Mouse (Mus musculus) lung, adult 2 months (tissue): ENCODE measurements around the gene Trat1. TPM values are rescaled to one million over a fixed set of nuclear protein-coding genes. Genes with fewer than 3 reads are reported as not detected.

Source experiments
- DNase-seq: peaks from one replicate; pipeline ENCODE4 v3.0.0; 2022
- H3K4me1 ChIP-seq: fragments of 200-500 bp; 2 replicates; pipeline ENCODE4 v1.6.1; 2011; ENCODE audit warnings: low read length; ENCODE audit not compliant: control insufficient read depth, insufficient read depth
- H3K4me3 ChIP-seq: fragments of 200-500 bp; replicated peaks from 2 replicates; pipeline ENCODE3; 2011; ENCODE audit warnings: low read depth, mild to moderate bottlenecking, control low read depth, low read length; ENCODE audit errors: extremely low read depth
- CTCF ChIP-seq: fragments of 200-500 bp; IDR thresholded peaks from 2 replicates; pipeline ENCODE4 v1.5.1; 2011; ENCODE audit warnings: mild to moderate bottlenecking, low read length, control low read depth; ENCODE audit not compliant: insufficient read depth
- POLR2A ChIP-seq: fragments of 200-500 bp; IDR thresholded peaks from 2 replicates; pipeline ENCODE4 v1.6.1; 2011; ENCODE audit warnings: low read depth, mild to moderate bottlenecking, control low read depth, low read length, borderline replicate concordance; ENCODE audit errors: extremely low read depth
- WGBS: fragments of 180-500 bp; shearing (Covaris S2); methylation state at CpG from one replicate; pipeline ENCODE4 v1.1.7; 2018; 5-methylcytosine and 5-hydroxymethylcytosine counted together
- polyA plus RNA-seq: library from polyadenylated mRNA; depleted of rRNA; stranded (reverse); fragments of >200 nt; gene quantifications from 2 replicates; pipeline ENCODE4 v1.2.3, GENCODE M21; 2012; rRNA removed

Gene Trat1
- polyA plus RNA-seq: 0.11 and 0.30 TPM in 2 replicates

- 51% methylated on average over 3 of the region's 3 CpGs for WGBS
- no peak within 1 kb of the TSS for H3K4me3 ChIP-seq
- DNase-seq: no peak
- H3K4me1 ChIP-seq: no peaks in the 10 kb centered on the region
- TF ChIP-seq POLR2A (no peak), CTCF (no peak)
Measured at GRCm38 (mm10) chr16:48771971-48772445, at the start of gene Trat1. Gene Trat1 (minus strand): TSS chr16:48772021.

- no peak for DNase-seq
- WGBS: 86% methylated on average over 6 of the region's 6 CpGs
- Histone ChIP-seq H3K4me3 (no peak overlapping the region), H3K4me1 (no peaks in the 10 kb centered on the region)
- no peak for TF ChIP-seq CTCF
- TF ChIP-seq POLR2A: no peak
Measured at GRCm38 (mm10) chr16:48818524-48818923, 46.7 kb upstream of the Trat1 start.

- H3K4me3 ChIP-seq: no peak within 1 kb of the TSS
- no peak for TF ChIP-seq POLR2A
- no peak for TF ChIP-seq CTCF
- WGBS: 91% methylated on average over 2 of the region's 2 CpGs
- no peak for DNase-seq
- no peaks in the 10 kb centered on the region for H3K4me1 ChIP-seq
Measured at GRCm38 (mm10) chr16:48816695-48817094, 44.9 kb upstream of the Trat1 start, which contains the start of gene Retnlb. Gene Retnlb (plus strand): TSS chr16:48816856.

GRCm38 (mm10) chr16:48811881-48812436 lies 40.1 kb upstream of the Trat1 start:
- Histone ChIP-seq H3K4me3 (no peak overlapping the region), H3K4me1 (no peaks in the 10 kb centered on the region)
- no peak for DNase-seq
- WGBS: 30% methylated on average over 7 of the region's 7 CpGs
- no peak for TF ChIP-seq POLR2A
- TF ChIP-seq CTCF: no peak

GRCm38 (mm10) chr16:48809374-48809773 lies 37.6 kb upstream of the Trat1 start:
- no peak overlapping the region for H3K4me3 ChIP-seq
- no peak for DNase-seq
- 46% methylated on average over 2 of the region's 2 CpGs for WGBS
- H3K4me1 ChIP-seq: no peaks in the 10 kb centered on the region
- TF ChIP-seq POLR2A: no peak

- H3K4me3 ChIP-seq: no peak overlapping the region
- whole genome bisulfite sequencing: 77% methylated on average over 1 of the region's 1 CpGs
- no peaks in the 10 kb centered on the region for H3K4me1 ChIP-seq
- no peak for DNase-seq
- TF ChIP-seq POLR2A (no peak), CTCF (no peak)
Measured at GRCm38 (mm10) chr16:48806521-48806920, 34.7 kb upstream of the Trat1 start.

GRCm38 (mm10) chr16:48805412-48805811 lies 33.6 kb upstream of the Trat1 start:
- Histone ChIP-seq H3K4me3 (no peak overlapping the region), H3K4me1 (no peaks in the 10 kb centered on the region)
- no peak for TF ChIP-seq CTCF
- TF ChIP-seq POLR2A: no peak
- no peak for DNase-seq
- 65% methylated on average over 1 of the region's 1 CpGs for WGBS

- TF ChIP-seq POLR2A (no peak), CTCF (no peak)
- no peak for DNase-seq
- Histone ChIP-seq H3K4me3 (no peak overlapping the region), H3K4me1 (no peaks in the 10 kb centered on the region)
- WGBS: 78% methylated on average over 2 of the region's 2 CpGs
Measured at GRCm38 (mm10) chr16:48800906-48801305, 29.1 kb upstream of the Trat1 start.

- no peaks in the 10 kb centered on the region for H3K4me1 ChIP-seq
- WGBS: 60% methylated on average over 3 of the region's 3 CpGs
- H3K4me3 ChIP-seq: no peak overlapping the region
- no peak for DNase-seq
- no peak for TF ChIP-seq POLR2A
Measured at GRCm38 (mm10) chr16:48799470-48799869, 27.6 kb upstream of the Trat1 start.

GRCm38 (mm10) chr16:48798285-48798684 lies 26.5 kb upstream of the Trat1 start:
- WGBS: 44% methylated on average over 3 of the region's 3 CpGs
- H3K4me3 ChIP-seq: no peak overlapping the region
- no peaks in the 10 kb centered on the region for H3K4me1 ChIP-seq
- no peak for DNase-seq
- TF ChIP-seq POLR2A: no peak
- TF ChIP-seq CTCF: no peak
